Mouse (Mus musculus) stomach, postnatal 0 days (tissue): ENCODE measurements around the gene Mfrp.

ENCODE experiments used
- CTCF ChIP-seq: IDR thresholded peaks from 2 replicates; pipeline ENCODE4 v1.5.1; 2016; ENCODE audit warnings: antibody characterized with exemption, low read depth, mild to moderate bottlenecking, moderate library complexity
- EP300 ChIP-seq: optimal IDR thresholded peaks from 2 replicates; pipeline ENCODE3; 2016; ENCODE audit warnings: antibody characterized with exemption

GRCm38 (mm10) chr9:44116182-44116581 lies 14.7 kb downstream of the Mfrp start:
- TF ChIP-seq CTCF (peak; percentile 49), EP300 (no peak)
